Mouse (Mus musculus) cortical plate, adult 2 months (tissue): ENCODE results near the gene Pcsk4.

Source experiments
- CTCF ChIP-seq: fragments of 200-500 bp; IDR thresholded peaks from 2 replicates; pipeline ENCODE4 v1.5.1; 2011; ENCODE audit warnings: mild to moderate bottlenecking, control low read depth, low read length; ENCODE audit not compliant: insufficient read depth; ENCODE audit errors: extremely low read depth
- POLR2A ChIP-seq: fragments of 200-500 bp; IDR thresholded peaks from 2 replicates; pipeline ENCODE4 v1.6.1; 2011; ENCODE audit warnings: mild to moderate bottlenecking, low read length, control low read depth; ENCODE audit not compliant: insufficient read depth; ENCODE audit errors: extremely low read depth

DNA sequence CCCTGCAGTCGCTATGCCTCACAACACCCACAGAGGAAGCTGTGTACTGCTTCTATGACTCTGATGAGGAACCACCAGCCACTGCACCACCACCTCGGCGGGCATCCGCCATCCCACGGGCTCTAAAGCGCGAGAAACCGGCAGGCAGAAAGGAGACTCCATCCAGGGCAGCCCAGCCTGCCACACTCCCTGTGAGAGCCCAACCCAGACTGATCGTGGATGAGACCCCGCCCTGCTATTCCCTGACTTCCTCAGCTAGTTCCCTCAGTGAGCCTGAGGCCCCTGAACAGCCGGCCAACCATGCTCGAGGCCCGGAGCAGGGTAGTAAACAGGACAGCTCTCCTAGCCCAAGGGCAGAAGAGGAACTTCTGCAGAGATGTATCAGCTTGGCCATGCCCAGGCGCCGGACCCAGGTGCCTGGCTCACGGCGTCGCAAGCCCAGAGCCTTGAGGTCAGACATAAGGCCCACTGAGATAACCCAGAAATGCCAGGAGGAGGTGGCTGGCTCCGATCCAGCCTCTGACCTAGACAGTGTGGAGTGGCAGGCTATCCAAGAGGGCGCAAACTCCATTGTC lies 15.6 kb downstream of the Pcsk4 start:
- no peak for TF ChIP-seq CTCF
- no peak for TF ChIP-seq POLR2A
